Mouse (Mus musculus) kidney, postnatal 14 days (tissue): ENCODE measurements around the gene Slc6a9.
A peak's percentile ranks its signal among the peaks of the same experiment; 100 is the strongest.

Source experiments
- DNase-seq: peaks from one replicate; pipeline ENCODE4 v3.0.0; 2022; ENCODE audit warnings: mixed read lengths

Slc6a9 gene

DNA sequence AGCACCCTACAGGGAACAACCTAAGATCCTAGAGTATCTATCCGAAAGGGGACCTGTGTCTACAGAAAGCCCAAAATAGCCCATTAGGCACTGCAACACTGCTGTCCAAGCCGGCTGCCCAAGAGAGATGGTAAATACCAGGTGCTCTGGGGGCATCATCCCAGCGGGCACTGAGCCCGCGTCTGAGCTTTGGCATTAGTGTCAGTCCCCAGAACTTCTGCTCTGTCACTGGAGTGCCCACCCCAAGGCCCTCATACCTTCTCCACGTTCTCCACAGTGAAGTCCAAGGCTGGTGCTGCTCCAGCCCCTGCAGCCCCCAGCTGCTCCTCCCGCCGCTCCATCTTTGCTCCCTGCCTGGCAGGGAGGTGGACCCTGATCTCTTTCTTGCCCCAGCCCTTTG lies 79.7 kb downstream of the Slc6a9 start:
- no peak for DNase-seq

DNA sequence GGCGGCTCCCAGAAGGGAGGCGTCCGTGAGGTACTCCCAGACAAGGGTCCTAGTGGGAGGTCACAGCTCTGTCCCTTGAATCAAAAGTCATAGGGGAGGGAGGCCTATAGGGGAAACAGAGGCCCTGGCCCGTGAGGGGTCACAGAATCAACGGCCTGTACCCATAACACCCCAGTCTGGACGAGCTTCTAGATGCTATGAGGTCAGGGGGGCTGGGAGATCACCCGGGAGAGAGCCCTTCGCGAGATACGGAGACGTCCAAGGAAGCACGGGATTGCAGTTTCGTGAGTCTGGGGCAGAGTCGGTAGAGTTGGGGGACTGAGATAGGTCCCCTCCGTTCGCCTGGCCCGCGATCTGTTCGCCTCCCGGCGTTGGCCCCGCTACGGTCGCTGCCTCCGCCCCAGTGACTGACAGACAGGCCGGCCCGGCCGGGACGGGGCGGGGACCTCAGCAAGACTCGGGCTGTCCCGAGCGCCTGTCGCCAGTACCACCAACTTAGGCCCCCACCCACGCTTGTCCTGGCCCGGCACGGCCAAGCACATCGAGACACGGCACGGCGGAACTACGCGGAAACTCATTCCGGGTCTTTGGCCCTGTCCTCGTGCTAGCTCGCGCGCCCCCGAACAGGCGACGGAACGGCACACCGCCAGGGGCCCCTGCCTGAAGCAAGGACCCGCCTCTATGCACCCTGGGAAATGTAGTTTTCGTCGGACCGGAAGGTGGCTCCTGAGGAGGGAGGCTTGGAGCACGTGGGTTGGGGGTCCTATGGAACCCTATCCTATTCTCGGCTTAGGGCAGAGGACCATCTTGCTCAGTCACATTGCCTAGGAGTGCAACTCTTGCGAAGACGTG lies 80.5 kb downstream of the Slc6a9 start, which contains the start of gene Ipo13:
Gene Ipo13 (minus strand): TSS at position 409 of the 852 bp plus-strand sequence.
- peak; percentile 93 for DNase-seq

DNA sequence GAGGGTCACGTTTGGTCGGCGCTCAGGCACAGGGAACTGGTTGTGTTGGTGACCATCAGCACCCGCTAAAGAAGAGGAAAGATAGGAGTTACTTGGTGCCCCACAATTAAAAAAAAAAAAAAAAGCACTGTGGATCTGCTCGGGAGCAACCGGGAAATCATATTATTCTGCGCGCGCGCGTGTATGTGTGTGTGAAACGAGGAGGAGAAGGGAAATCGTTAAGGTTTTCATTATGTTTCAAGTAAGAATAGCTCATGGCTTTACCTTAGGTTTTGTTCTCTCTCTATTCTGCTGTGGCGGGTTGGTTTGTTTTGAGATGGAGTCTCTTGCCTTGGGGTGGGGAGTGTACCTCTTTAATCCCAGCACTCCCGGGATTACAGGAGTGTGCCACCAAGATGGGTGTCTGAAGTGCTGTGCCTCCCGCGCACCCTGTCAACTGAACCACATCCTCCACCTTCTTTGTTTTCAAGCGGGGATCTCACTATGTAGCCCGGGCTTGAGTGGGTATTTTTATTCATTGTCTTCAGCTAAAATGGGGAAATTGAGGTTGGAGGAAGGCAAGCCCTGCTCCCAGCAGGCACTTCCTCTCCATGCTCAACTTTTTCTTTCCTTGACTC lies 81.3 kb downstream of the Slc6a9 start:
- no peak for DNase-seq

DNA sequence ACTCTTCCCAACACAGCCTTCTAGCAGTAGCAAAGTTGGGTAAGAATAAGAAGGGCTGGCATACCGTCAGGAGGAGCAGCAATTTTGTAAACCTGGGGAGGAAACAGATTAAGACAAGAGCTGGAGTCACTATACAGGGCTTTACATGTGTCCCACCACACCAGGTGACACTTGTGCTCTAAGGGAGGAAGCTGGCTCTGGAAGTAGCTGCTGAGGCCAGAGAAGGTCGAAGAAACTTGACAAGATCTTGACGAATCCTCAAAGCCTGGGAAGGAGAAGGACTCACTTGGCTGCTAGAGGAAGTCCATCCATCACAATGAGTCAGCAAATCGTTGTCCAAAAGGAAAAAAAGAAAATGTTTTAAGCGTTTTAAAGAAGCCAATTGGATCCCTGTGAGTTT lies 82.1 kb downstream of the Slc6a9 start:
- DNase-seq: no peak

GRCm38 (mm10) chr4:117917402-117917801 lies 83.1 kb downstream of the Slc6a9 start:
- no peak for DNase-seq

- no peak for DNase-seq
Measured at GRCm38 (mm10) chr4:117917847-117918246, 83.5 kb downstream of the Slc6a9 start.

DNA sequence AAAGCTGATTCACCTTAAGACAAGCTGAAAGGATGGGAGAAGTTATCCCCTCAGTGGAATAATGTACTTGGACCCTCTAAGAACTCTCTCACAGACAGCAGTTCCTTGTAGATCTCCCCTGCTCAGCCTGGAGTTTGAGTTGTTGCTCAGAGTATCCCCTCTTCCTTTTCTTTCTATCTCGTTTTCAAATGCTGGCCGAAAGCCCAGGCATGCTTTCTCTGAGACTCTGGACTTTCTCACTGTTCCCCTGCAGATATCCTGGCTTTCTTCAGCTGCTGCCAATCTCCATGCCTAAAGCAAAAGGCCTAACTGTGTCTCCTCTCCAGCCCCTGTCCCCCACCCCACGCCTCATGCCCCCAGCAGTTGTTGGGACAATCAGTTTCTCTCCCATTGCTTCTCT lies 84.0 kb downstream of the Slc6a9 start:
- DNase-seq: peak; percentile 50

DNA sequence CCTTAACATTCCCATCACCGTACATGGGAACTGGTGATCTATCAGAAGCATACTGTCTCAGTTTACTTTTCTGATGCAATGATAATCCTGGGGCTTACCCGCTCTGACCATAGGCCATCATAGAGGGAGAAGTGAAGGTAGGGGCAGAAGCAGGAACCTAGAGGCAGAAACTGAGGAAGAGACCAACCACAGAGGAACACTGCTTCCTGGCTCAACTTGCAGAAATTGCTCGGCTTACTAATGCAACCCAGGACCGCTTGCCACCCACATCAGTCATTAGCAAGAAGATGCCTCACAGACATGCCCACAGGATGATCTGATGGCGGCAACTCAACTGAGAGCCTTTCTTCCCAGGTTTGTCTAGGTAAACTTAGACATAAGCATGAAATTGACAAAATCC lies 84.5 kb downstream of the Slc6a9 start:
- no peak for DNase-seq

- DNase-seq: no peak
Measured at GRCm38 (mm10) chr4:117921358-117921757, 87.1 kb downstream of the Slc6a9 start.

- no peak for DNase-seq
Measured at GRCm38 (mm10) chr4:117923450-117923849, 89.1 kb downstream of the Slc6a9 start.
